Mouse (Mus musculus) heart, adult 2 months (tissue): ENCODE measurements at regions not wholly inside any gene's neighbourhood (a gene's known extent, or its start where the extent isn't known, plus 50 kb on each side); places are given as distances from the start of the nearest gene placed in this dataset.

Experiments
- CTCF ChIP-seq: fragments of 200-600 bp; IDR thresholded peaks from 2 replicates; pipeline ENCODE4 v1.8.1; 2022; ENCODE audit warnings: antibody characterized with exemption, mild to moderate bottlenecking, moderate library complexity
- POLR2A ChIP-seq: fragments of 200-500 bp; IDR thresholded peaks from 2 replicates; pipeline ENCODE4 v1.6.1; 2011; ENCODE audit warnings: mild to moderate bottlenecking, low read depth, low read length, control low read depth; ENCODE audit not compliant: insufficient read depth

DNA sequence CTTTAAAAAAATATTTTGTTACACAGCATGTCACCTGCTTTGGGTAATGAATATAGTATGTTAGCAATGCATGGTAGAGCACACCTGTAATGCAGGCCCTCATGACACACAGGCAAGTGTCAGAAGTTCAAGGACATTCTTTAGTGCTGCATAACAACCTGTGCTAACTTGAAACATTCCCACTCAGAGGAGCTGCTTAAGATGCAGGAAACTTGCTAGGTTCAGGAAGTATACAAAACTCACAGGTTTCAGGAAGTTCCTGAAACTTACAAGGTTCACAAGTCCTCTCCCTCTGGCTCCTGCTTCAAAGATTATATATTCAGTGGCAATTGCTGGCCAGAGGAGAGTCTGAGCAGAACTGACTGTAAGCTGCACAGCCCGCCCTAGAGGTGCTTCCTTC, 73.0 kb downstream of the Tmco5 start:
- no peak for TF ChIP-seq POLR2A
- no peak for TF ChIP-seq CTCF
